Mouse (Mus musculus) heart, postnatal 0 days (tissue): ENCODE measurements around the gene D3Ertd254e.

Experiments
- CTCF ChIP-seq: IDR thresholded peaks from 2 replicates; pipeline ENCODE4 v1.5.1; 2016; ENCODE audit warnings: antibody characterized with exemption, control low read depth, low read depth
- EP300 ChIP-seq: IDR thresholded peaks from 2 replicates; pipeline ENCODE4 v1.6.1; 2016; ENCODE audit warnings: antibody characterized with exemption, low read depth

DNA sequence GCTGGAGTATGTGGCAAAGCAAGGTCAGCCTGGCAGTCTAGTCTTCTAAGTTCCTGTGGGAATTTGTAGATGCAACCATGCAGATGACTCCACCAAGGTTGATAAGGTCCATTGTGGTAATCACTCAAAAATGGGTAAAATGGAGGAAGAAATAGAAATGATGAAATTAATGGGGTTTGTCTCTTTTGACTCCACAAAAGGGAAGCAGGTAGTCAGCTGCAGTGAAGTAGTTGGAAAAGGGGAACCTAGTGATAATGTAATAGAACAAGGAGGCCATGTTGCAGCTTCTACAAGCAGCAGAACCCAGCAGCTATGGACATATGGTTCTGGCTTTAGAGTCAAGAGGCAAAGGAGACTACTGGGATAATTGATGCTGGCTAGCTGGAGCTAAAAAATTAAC, 14.7 kb upstream of the D3Ertd254e start:
- TF ChIP-seq CTCF (no peak), EP300 (no peak)
